Mouse (Mus musculus): ENCODE measurements around the gene Slc38a1.

Gene Slc38a1

GRCm38 (mm10) chr15:96608671-96609070 lies 34.0 kb downstream of the Slc38a1 start:
- no peak for DNase-seq (ENCODE audit: low spot score in 2 of 2)

- no peak for DNase-seq (ENCODE audit: low spot score in 2 of 2)
Observed at GRCm38 (mm10) chr15:96607422-96607821, 35.3 kb downstream of the Slc38a1 start.

GRCm38 (mm10) chr15:96604282-96604681 lies 38.4 kb downstream of the Slc38a1 start:
- peak; percentile 44 to 49 for DNase-seq (ENCODE audit: low spot score in 2 of 2)

- no peak for DNase-seq (ENCODE audit: low spot score in 2 of 2)
Observed at GRCm38 (mm10) chr15:96602043-96602442, 40.7 kb downstream of the Slc38a1 start.

- DNase-seq (ENCODE audit: low spot score in 2 of 2) = no peak
Observed at GRCm38 (mm10) chr15:96599852-96600781, 42.6 kb downstream of the Slc38a1 start.

- DNase-seq (ENCODE audit: low spot score in 2 of 2) = peak in 1 of 2 experiments; percentile 34
Observed at GRCm38 (mm10) chr15:96598888-96599578, 43.7 kb downstream of the Slc38a1 start.

- no peak for DNase-seq (ENCODE audit: low spot score in 2 of 2)
Observed at GRCm38 (mm10) chr15:96597116-96597515, 45.6 kb downstream of the Slc38a1 start.

GRCm38 (mm10) chr15:96594316-96594715 lies 48.4 kb downstream of the Slc38a1 start:
- no peak for DNase-seq (ENCODE audit: low spot score in 2 of 2)

- DNase-seq (ENCODE audit: low spot score in 2 of 2) = no peak
Observed at GRCm38 (mm10) chr15:96593866-96594265, 48.8 kb downstream of the Slc38a1 start.

- DNase-seq (ENCODE audit: low spot score in 2 of 2) = no peak
Observed at GRCm38 (mm10) chr15:96593457-96593856, 49.3 kb downstream of the Slc38a1 start.

GRCm38 (mm10) chr15:96592976-96593375 lies 49.7 kb downstream of the Slc38a1 start:
- no peak for DNase-seq (ENCODE audit: low spot score in 2 of 2)

GRCm38 (mm10) chr15:96591876-96592417 lies 50.8 kb downstream of the Slc38a1 start:
- DNase-seq (ENCODE audit: low spot score in 2 of 2) = no peak

- DNase-seq (ENCODE audit: low spot score in 2 of 2) = no peak
Observed at GRCm38 (mm10) chr15:96588996-96589657, 53.6 kb downstream of the Slc38a1 start.

- DNase-seq (ENCODE audit: low spot score in 2 of 2) = no peak
Observed at GRCm38 (mm10) chr15:96587998-96588397, 54.7 kb downstream of the Slc38a1 start.

GRCm38 (mm10) chr15:96583371-96584008 lies 59.2 kb downstream of the Slc38a1 start:
- no peak for DNase-seq (ENCODE audit: low spot score in 2 of 2)

GRCm38 (mm10) chr15:96576998-96577397 lies 65.7 kb downstream of the Slc38a1 start:
- no peak for DNase-seq (ENCODE audit: low spot score in 2 of 2)

- no peak for DNase-seq (ENCODE audit: low spot score in 2 of 2)
Observed at GRCm38 (mm10) chr15:96568983-96569363, 73.7 kb downstream of the Slc38a1 start.

- DNase-seq (ENCODE audit: low spot score in 2 of 2) = no peak
Observed at GRCm38 (mm10) chr15:96568271-96568982, 74.3 kb downstream of the Slc38a1 start.

- DNase-seq (ENCODE audit: low spot score in 2 of 2) = no peak
Observed at GRCm38 (mm10) chr15:96566850-96567271, 75.9 kb downstream of the Slc38a1 start.

- DNase-seq (ENCODE audit: low spot score in 2 of 2) = no peak
Observed at GRCm38 (mm10) chr15:96563852-96564251, 78.9 kb downstream of the Slc38a1 start.

- DNase-seq (ENCODE audit: low spot score in 2 of 2) = no peak
Observed at GRCm38 (mm10) chr15:96562521-96562920, 80.2 kb downstream of the Slc38a1 start.

Data from frontal cortex, postnatal 10 days (tissue).